Mouse (Mus musculus) megakaryocyte, embryonic 14.5 days (primary cell): ENCODE measurements around the gene Myo1a.

Experiments
- FLI1 ChIP-seq: IDR thresholded peaks from 2 replicates; pipeline ENCODE4 v1.6.1; 2012; ENCODE audit warnings: low read length, inconsistent platforms, mixed read lengths
- GATA1 ChIP-seq: IDR thresholded peaks from 3 replicates; pipeline ENCODE4 v1.6.1; 2012; ENCODE audit warnings: mixed read lengths, low read length, inconsistent platforms, borderline replicate concordance

DNA sequence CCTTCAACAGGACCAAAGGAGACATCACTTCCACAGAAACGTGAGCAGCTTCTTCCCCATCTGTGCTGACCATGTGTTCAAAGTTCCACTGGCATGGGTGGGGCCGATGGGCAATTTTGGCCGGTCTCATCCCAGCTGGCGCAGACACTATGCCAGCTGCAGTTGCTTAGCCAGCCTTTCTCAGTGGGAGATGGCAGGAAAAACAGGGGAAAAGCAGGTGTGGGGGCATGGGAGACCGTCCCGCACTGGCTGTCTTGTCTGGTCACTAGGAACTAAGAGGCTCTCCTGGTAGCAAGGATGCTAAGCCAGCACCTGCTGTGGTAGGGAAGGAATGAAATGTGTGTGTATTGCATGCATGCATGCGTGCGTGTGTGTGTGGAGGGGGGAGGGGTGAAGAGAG is 23.5 kb downstream of the Myo1a start:
- TF ChIP-seq GATA1 (no peak), FLI1 (no peak)
